Mouse (Mus musculus) neural tube, embryonic 11.5 days (tissue): ENCODE measurements around the gene Ms4a15. TPM values are rescaled to one million over a fixed set of nuclear protein-coding genes. Genes with fewer than 3 reads are reported as not detected.

Experiments used
- ATAC-seq: fragments of 200-750 bp; cut with Nextera tagmentation; 2 replicates; pipeline ENCODE4 v1.8.0; 2017; ENCODE audit warnings: moderate number of reproducible peaks, mild to moderate bottlenecking, moderate TSS enrichment, moderate library complexity; ENCODE audit not compliant: insufficient read depth, low FRiP score, low TSS enrichment
- DNase-seq: peaks from one replicate; pipeline ENCODE4 v3.0.0-alpha.2; 2015; ENCODE audit warnings: low spot score
- H3K27ac ChIP-seq: fragments of 300-500 bp; sonication (generic); 2 replicates; pipeline ENCODE4 v1.5.1; 2014; ENCODE audit warnings: low read depth, mild to moderate bottlenecking, low read length
- H3K27me3 ChIP-seq: fragments of 300-500 bp; sonication (generic); 2 replicates; pipeline ENCODE4 v1.6.1; 2014; ENCODE audit warnings: mild to moderate bottlenecking, low read length, mixed read lengths; ENCODE audit not compliant: control insufficient read depth, insufficient read depth
- H3K36me3 ChIP-seq: fragments of 300-500 bp; sonication (generic); 2 replicates; pipeline ENCODE4 v1.6.1; 2014; ENCODE audit warnings: mild to moderate bottlenecking, low read length, moderate library complexity, mixed read lengths; ENCODE audit not compliant: control insufficient read depth, insufficient read depth
- H3K4me1 ChIP-seq: fragments of 300-500 bp; sonication (generic); 2 replicates; pipeline ENCODE4 v1.6.1; 2014; ENCODE audit warnings: low read length, mixed read lengths; ENCODE audit not compliant: control insufficient read depth, insufficient read depth
- H3K4me2 ChIP-seq: fragments of 300-500 bp; sonication (generic); 2 replicates; pipeline ENCODE4 v1.6.1; 2014; ENCODE audit warnings: low read depth, mild to moderate bottlenecking, moderate library complexity
- H3K4me3 ChIP-seq: fragments of 300-500 bp; sonication (generic); 2 replicates; pipeline ENCODE4 v1.5.1; 2014; ENCODE audit warnings: low read depth, low read length
- H3K9ac ChIP-seq: fragments of 300-500 bp; sonication (generic); 2 replicates; pipeline ENCODE4 v1.6.1; 2014; ENCODE audit warnings: mild to moderate bottlenecking, low read length
- H3K9me3 ChIP-seq: fragments of 300-500 bp; sonication (generic); 2 replicates; pipeline ENCODE4 v1.6.1; 2016; ENCODE audit warnings: low read length; ENCODE audit not compliant: control insufficient read depth
- WGBS: fragments of 180-500 bp; shearing (Covaris S2); extraction: QIAGEN DNeasy Blood & Tissue Kit; methylation state at CpG from one replicate; pipeline ENCODE4 v1.1.7; 2014; 5-methylcytosine and 5-hydroxymethylcytosine counted together
- polyA plus RNA-seq: library from polyadenylated mRNA; unstranded; fragments of >200 nt; fragmentation: Nextera tagmentation; extraction: Ambion mirVana; gene quantifications from 2 replicates; pipeline ENCODE4 v1.2.1, GENCODE M21; 2014

The Ms4a15 gene
- polyA plus RNA-seq, 1 experiment from 2014 or later = not detected

DNA sequence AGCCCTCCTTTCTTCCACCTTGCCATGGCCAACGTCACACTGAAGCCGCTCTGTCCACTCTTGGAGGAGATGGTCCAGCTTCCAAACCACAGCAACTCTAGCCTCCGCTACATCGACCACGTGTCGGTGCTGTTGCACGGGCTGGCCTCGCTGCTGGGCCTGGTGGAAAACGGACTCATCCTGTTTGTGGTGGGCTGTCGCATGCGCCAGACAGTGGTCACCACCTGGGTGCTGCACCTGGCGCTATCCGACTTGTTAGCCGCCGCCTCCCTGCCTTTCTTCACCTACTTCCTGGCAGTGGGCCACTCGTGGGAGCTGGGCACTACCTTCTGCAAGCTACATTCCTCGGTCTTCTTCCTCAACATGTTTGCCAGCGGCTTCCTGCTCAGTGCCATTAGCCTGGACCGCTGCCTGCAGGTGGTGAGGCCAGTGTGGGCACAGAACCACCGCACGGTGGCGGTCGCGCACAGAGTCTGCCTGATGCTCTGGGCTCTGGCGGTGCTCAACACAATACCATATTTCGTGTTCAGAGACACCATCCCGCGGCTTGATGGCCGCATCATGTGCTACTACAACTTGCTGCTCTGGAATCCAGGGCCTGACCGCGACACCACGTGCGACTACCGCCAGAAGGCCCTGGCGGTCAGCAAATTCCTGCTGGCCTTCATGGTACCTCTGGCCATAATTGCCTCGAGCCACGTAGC, 52.8 kb downstream of the Ms4a15 start:
- peak overlapping the region; percentile 66 for H3K9ac ChIP-seq
- H3K4me1 ChIP-seq = no peaks in the 10 kb centered on the region; the same call in 1 of the 2 replicates
- 17% methylated on average over 37 of the region's 37 CpGs for WGBS
- DNase-seq (peak; percentile 90), ATAC-seq (peak; percentile 96)
- H3K36me3 ChIP-seq = peaks cover 10% of the 10 kb centered on the region
- no peaks in the 10 kb centered on the region for H3K27me3 ChIP-seq
- H3K9me3 ChIP-seq = no peaks in the 10 kb centered on the region
- peak overlapping the region; percentile 75 for H3K4me2 ChIP-seq
- peak overlapping the region; percentile 31 for H3K4me3 ChIP-seq
- peak overlapping the region; percentile 50; the same call in 1 of the 2 replicates for H3K27ac ChIP-seq

DNA sequence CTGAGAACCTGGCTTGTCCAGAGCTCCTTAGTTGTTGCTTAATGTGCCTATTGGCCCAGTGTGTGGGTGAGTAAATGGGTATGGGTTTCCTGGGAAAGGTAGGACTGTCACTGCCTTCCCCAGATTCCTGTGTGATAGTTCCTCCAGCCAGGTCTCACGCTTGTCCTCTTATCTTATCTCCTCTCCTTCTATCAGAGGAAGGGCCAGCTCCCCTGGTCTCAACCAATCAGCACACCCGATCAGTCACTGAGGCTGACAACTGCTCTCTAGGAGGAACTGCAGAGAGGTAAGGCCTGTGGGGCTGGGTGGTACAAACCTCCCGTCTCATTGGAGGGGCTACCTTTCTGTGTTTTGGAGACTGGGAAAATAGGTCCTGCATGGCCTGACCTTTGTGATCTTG, 54.3 kb downstream of the Ms4a15 start:
- no peak overlapping the region for H3K9ac ChIP-seq
- H3K4me1 ChIP-seq = no peaks in the 10 kb centered on the region; the same call in 1 of the 2 replicates
- 58% methylated on average over 3 of the region's 3 CpGs for WGBS
- DNase-seq = no peak
- peaks cover 8% of the 10 kb centered on the region for H3K36me3 ChIP-seq
- no peak overlapping the region for H3K4me2 ChIP-seq
- H3K27me3 ChIP-seq = no peaks in the 10 kb centered on the region
- H3K9me3 ChIP-seq = no peaks in the 10 kb centered on the region
- no peak for ATAC-seq
- no peak overlapping the region for H3K27ac ChIP-seq
- no peak overlapping the region for H3K4me3 ChIP-seq

DNA sequence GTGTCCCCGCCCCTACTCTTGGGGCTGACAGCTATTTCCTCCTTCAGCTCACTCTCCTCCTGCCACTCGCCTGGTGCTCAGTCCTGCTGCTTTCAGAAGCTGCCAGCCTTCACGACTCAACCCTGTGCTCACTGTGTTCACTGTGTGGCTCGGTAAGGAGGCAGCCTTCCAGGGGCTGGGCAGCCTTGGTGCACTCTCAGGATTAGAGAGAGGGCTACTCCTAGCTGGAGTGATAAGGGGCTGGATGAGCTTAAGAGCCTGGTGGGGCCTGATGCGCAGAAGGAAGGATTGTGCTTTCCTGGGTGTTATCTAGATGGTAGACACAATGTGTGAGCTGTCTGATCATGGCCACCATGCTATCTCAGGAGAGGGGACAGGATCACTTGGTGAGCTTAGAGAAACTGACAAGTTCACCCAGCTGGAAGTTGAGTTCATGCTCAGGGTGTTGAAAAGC, 55.9 kb downstream of the Ms4a15 start, which contains the start of gene Ptgdr2:
Gene Ptgdr2 (plus strand): TSS at position 51 of the 454 bp plus-strand sequence.
- H3K9ac ChIP-seq = no peak within 1 kb of the TSS
- H3K4me1 ChIP-seq = no peaks in the 10 kb centered on the region; the same call in 1 of the 2 replicates
- H3K36me3 ChIP-seq = no peaks in the 10 kb centered on the region
- H3K9me3 ChIP-seq = no peaks in the 10 kb centered on the region
- no peak within 1 kb of the TSS for H3K4me2 ChIP-seq
- ATAC-seq = no peak
- H3K27ac ChIP-seq = no peak within 1 kb of the TSS
- no peak within 1 kb of the TSS for H3K4me3 ChIP-seq
- no peak for DNase-seq
- H3K27me3 ChIP-seq = no peaks in the 10 kb centered on the region
- WGBS = 63% methylated on average over 5 of the region's 5 CpGs

- H3K4me2 ChIP-seq = no peak overlapping the region
- H3K4me1 ChIP-seq = no peaks in the 10 kb centered on the region; the same call in 1 of the 2 replicates
- no peak overlapping the region for H3K9ac ChIP-seq
- ATAC-seq (no peak), DNase-seq (no peak)
- no peaks in the 10 kb centered on the region for H3K36me3 ChIP-seq
- no peaks in the 10 kb centered on the region for H3K27me3 ChIP-seq
- H3K27ac ChIP-seq = no peak overlapping the region
- H3K4me3 ChIP-seq = no peak overlapping the region
- no peaks in the 10 kb centered on the region for H3K9me3 ChIP-seq
- 88% methylated on average over 5 of the region's 5 CpGs for WGBS
Measured at GRCm38 (mm10) chr19:10936077-10936476, 57.0 kb downstream of the Ms4a15 start.

- DNase-seq (no peak), ATAC-seq (no peak)
- 56% methylated on average over 5 of the region's 5 CpGs for WGBS
- H3K9me3 ChIP-seq = no peaks in the 10 kb centered on the region
- no peaks in the 10 kb centered on the region for H3K4me1 ChIP-seq
- no peaks in the 10 kb centered on the region for H3K27me3 ChIP-seq
- H3K36me3 ChIP-seq = no peaks in the 10 kb centered on the region
- H3K4me2 ChIP-seq = no peak overlapping the region
- no peak overlapping the region for H3K9ac ChIP-seq
- no peak overlapping the region for H3K4me3 ChIP-seq
- no peak overlapping the region for H3K27ac ChIP-seq
Measured at GRCm38 (mm10) chr19:10935029-10935428, 58.0 kb downstream of the Ms4a15 start.

DNA sequence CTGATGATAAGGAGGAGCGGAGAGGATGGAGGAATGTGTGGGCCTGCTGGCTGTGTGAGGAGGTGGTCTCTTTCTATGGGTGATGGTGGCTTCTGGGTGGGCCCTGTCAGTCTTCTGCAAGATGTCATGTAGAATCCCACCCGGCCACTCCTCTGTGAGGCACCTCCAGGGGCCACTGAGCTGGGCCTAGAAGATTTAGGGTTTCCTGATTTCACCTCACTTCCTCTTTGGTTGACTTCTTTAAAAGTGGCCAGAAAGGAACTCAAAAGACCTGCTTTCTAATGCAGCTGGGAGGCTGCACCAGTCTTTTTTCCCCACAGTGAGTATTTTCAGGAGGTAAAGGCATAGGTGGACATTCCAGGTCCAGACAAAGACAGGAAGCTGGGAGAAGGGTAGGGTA, 62.4 kb downstream of the Ms4a15 start:
- WGBS = 88% methylated on average over 2 of the region's 2 CpGs
- DNase-seq = no peak

More for the DNA sequence above, 62.4 kb downstream of the Ms4a15 start:
- Histone ChIP-seq H3K9ac (no peak overlapping the region), H3K4me1 (peaks cover 5% of the 10 kb centered on the region), H3K27ac (no peak overlapping the region), H3K9me3 (no peaks in the 10 kb centered on the region), H3K4me2 (no peak overlapping the region), H3K27me3 (no peaks in the 10 kb centered on the region), H3K36me3 (no peaks in the 10 kb centered on the region), H3K4me3 (no peak overlapping the region)
- no peak for ATAC-seq

Other genes with a start within 250 kb of the Ms4a15 start
- gene Cd6, start 163.2 kb downstream of the Ms4a15 start, polyA plus RNA-seq = not detected in 2 replicates
- 0.09 and 0.53 TPM in 2 replicates for gene Slc15a3, start 153.5 kb downstream of the Ms4a15 start, polyA plus RNA-seq
- 82.6 and 85.5 TPM in 2 replicates for gene Tmem132a, start 123.3 kb downstream of the Ms4a15 start, polyA plus RNA-seq
- 49.4 and 49.5 TPM in 2 replicates for gene Tmem109, start 111.2 kb downstream of the Ms4a15 start, polyA plus RNA-seq
- 47.3 and 56.8 TPM in 2 replicates for gene Prpf19, start 98.0 kb downstream of the Ms4a15 start, polyA plus RNA-seq
- not detected in 2 replicates for gene Zp1, start 72.6 kb downstream of the Ms4a15 start, polyA plus RNA-seq
- not detected in 2 replicates for gene Ptgdr2, start 56.1 kb downstream of the Ms4a15 start, polyA plus RNA-seq
- 23.4 and 24.1 TPM in 2 replicates for gene Ccdc86, start 44.0 kb downstream of the Ms4a15 start, polyA plus RNA-seq
- not detected in 2 replicates for gene Ms4a10, start 18.6 kb downstream of the Ms4a15 start, polyA plus RNA-seq
- not detected in 2 replicates for gene Ms4a18, start 24.8 kb upstream of the Ms4a15 start, polyA plus RNA-seq
- not detected in 2 replicates for gene Ms4a8a, start 87.9 kb upstream of the Ms4a15 start, polyA plus RNA-seq
- gene 1700017D01Rik, start 137.6 kb upstream of the Ms4a15 start, polyA plus RNA-seq = not detected in 2 replicates
- not detected in 2 replicates for gene 1700025F22Rik, start 172.1 kb upstream of the Ms4a15 start, polyA plus RNA-seq
- gene Ms4a13, start 203.5 kb upstream of the Ms4a15 start, polyA plus RNA-seq = not detected in 2 replicates
- gene Ms4a12, start 239.2 kb upstream of the Ms4a15 start, polyA plus RNA-seq = not detected in 2 replicates